ENCODE assay signal across 8 mouse cellular contexts in the genomic region with DNA sequence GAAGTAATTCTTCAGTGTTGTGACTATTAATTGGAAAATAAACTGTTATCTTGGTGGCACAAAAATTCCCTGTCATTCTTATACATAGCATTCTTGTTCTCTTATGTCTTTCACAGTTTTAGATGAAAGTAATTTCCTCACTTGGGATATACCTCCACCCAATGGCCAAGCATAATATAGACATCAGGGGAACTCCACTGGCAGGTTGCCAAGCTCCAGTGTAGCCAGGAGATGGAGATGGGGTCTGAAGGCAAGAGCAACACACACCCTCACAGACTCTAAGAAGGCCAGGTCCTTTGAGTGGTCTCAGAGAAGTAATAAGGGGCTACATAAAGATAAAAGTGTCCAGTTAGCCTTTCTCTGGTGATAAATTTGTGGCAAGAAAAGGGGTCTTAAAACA. TPM values are rescaled to one million over a fixed set of nuclear protein-coding genes. Genes with fewer than 3 reads are reported as not detected.
A peak's percentile ranks its signal among the peaks of the same experiment; 100 is the strongest.
DNase-seq lines count a peak whose midpoint lies in the region.

No protein-coding gene starts in this region.

- DNase-seq in cerebellum, postnatal 14 days, result peak; percentile 77 to 87
- DNase-seq in cerebellum, adult 18-20 months, result no peak
- peak; percentile 20 for DNase-seq in embryo, embryonic 10 days (ENCODE audit: low spot score)
- DNase-seq in layer of hippocampus, postnatal 10 days (ENCODE audit: low spot score in 2 of 2), result peak; percentile 61 to 68
- DNase-seq in neural tube, embryonic 10.5 days (ENCODE audit: extremely low spot score, low spot score), result peak; percentile 14
- no peak for DNase-seq in heart, adult 9 months (ENCODE audit: low spot score in 2 of 2)
- DNase-seq in lung, postnatal 10 days, result no peak
- no peak for DNase-seq in ovary, postnatal 36 days (ENCODE audit: low spot score)

RNA-seq across cellular contexts. Expression of a gene that starts 3.2 kb away (rescaled TPM):
- 100 to 1,000 TPM; 112 to 122 TPM for total RNA-seq in layer of hippocampus, postnatal 10 days (2021)

Comparison
In these comparisons a context has a peak if more than half of its experiments do, and no peak if none do; other contexts are left out.
1. DNase-seq: peak in cerebellum, postnatal 14 days (2 of 2), embryo, embryonic 10 days (single experiment), layer of hippocampus, postnatal 10 days (2 of 2) and neural tube, embryonic 10.5 days (single experiment); none in cerebellum, adult 18-20 months (0 of 2), heart, adult 9 months (0 of 2), lung, postnatal 10 days (single experiment) and ovary, postnatal 36 days (single experiment).